Mouse (Mus musculus): Measurements from ENCODE around the gene Zfp9. TPM values are rescaled to one million over a fixed set of nuclear protein-coding genes. Genes with fewer than 3 reads are reported as not detected.

Gene Zfp9
- total and polyA plus RNA-seq, 2 experiments from 2014 or later: 2.9 to 6.4 TPM

DNA sequence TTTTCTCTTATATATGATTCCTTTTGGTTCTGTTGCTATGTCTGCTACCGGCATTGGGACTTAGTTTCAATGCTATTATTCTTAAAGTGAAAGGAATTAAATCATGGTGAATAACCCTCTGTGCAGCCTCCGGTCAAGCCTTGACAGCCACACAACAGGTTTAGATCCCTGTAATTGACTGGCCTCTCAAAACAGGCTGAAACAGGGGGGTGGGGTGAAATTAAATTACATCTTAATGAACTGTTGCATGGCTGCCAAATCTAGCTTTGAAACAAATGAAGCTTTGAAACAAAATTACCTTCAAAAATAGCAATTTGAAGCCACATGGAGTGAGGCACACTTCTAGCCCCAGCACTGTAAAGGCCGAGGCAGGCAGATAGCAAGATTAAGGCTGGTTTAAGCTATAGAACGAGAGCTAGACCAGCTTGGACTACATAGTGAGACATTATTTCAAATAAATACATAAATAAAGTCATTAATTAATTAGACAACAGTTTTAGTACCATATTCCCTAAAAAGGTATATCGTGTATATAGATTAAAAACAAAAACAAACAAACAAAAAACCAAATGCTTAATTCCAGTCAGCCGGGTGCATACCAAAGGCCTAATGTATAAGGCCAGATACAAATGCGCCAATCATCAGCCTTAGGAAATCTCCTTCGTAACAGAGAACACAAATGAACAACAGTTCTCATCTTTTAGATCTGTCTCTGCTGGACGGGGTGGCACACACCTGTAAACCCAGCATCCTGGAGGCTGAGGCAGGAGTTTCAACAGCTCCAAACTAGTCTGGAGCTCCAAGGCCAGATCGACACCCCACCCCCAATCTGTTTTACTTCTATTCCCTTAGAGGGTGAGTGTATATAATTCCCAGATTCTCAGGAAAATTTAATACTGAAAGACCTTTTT lies 990 bp downstream of the Zfp9 start:
- Histone ChIP-seq H3K27ac (ENCODE audit: low read depth) (peak overlapping the region; percentile 77), H3K9me3 (replicated peaks; ENCODE audit: control insufficient read depth, low read length) (no peaks in the 10 kb centered on the region), H3K4me2 (ENCODE audit: low read depth, low read length) (peak overlapping the region; percentile 67), H3K4me3 (ENCODE audit: low read depth, low read length) (peak overlapping the region; percentile 63), H3K36me3 (replicated peaks; ENCODE audit: control insufficient read depth, insufficient read depth, low read length) (peaks cover 4% of the 10 kb centered on the region; the same call in 1 of the 2 replicates), H3K9ac (replicated peaks; ENCODE audit: low read depth, low read length) (peak overlapping the region; percentile 64), H3K27me3 (ENCODE audit: control insufficient read depth, insufficient read depth, low read length) (no peaks in the 10 kb centered on the region), H3K4me1 (ENCODE audit: control insufficient read depth, insufficient read depth) (no peaks in the 10 kb centered on the region; the same call in 1 of the 2 replicates)
- DNase-seq (ENCODE audit: low spot score) (no peak), ATAC-seq (ENCODE audit: insufficient read depth, low read depth) (no peak)
- WGBS: 48% methylated on average over 10 of the region's 10 CpGs
- TF ChIP-seq CTCF (IDR thresholded peaks at IDR 0.05; ENCODE audit: low read depth): no peak
- TF ChIP-seq EP300 (IDR thresholded peaks at IDR 0.05; ENCODE audit: low read depth): no peak

DNA sequence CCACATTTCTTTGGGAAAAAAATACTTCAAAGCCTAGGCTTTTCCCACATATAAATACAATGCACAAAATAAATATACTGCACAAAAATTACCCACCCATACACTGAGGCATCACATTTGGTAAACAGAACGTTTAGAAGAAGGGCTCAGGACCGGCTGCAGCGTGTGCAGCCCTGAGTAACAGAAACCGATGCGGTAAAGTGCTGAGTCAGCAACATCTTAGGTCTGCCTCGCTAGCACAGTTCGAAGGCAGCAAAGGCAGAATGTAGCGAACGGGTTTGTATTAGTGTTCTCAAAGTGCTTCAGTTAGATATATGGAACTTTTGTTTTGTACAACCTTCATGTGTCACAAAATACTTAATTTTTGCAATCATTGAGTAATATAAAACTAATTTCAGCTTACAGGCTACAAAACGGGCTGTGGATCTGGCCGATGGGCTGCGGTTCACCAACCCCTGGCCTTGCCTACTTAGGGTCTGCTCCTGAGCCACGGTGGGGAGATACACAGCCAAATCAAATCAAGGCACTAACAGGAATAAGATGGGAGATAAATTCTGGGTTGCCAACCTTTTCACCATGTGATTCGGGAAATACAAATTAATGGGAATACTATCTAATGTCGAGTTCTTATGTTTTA lies 16.9 kb downstream of the Zfp9 start:
- H3K4me1 ChIP-seq (ENCODE audit: control insufficient read depth, insufficient read depth): no peaks in the 10 kb centered on the region
- ATAC-seq (ENCODE audit: insufficient read depth, low read depth) (no peak), DNase-seq (ENCODE audit: low spot score) (no peak)
- H3K4me2 ChIP-seq (ENCODE audit: low read depth, low read length): no peak overlapping the region
- H3K27ac ChIP-seq (ENCODE audit: low read depth): no peak overlapping the region
- TF ChIP-seq EP300 (IDR thresholded peaks at IDR 0.05; ENCODE audit: low read depth) (no peak), CTCF (IDR thresholded peaks at IDR 0.05; ENCODE audit: low read depth) (no peak)
- no peaks in the 10 kb centered on the region for H3K9me3 ChIP-seq (replicated peaks; ENCODE audit: control insufficient read depth, low read length)
- no peak overlapping the region for H3K9ac ChIP-seq (replicated peaks; ENCODE audit: low read depth, low read length)
- H3K36me3 ChIP-seq (replicated peaks; ENCODE audit: control insufficient read depth, insufficient read depth, low read length): peaks cover 34% of the 10 kb centered on the region
- no peak overlapping the region for H3K4me3 ChIP-seq (ENCODE audit: low read depth, low read length)
- 87% methylated on average over 15 of the region's 15 CpGs for WGBS
- H3K27me3 ChIP-seq (ENCODE audit: control insufficient read depth, insufficient read depth, low read length): no peaks in the 10 kb centered on the region

DNA sequence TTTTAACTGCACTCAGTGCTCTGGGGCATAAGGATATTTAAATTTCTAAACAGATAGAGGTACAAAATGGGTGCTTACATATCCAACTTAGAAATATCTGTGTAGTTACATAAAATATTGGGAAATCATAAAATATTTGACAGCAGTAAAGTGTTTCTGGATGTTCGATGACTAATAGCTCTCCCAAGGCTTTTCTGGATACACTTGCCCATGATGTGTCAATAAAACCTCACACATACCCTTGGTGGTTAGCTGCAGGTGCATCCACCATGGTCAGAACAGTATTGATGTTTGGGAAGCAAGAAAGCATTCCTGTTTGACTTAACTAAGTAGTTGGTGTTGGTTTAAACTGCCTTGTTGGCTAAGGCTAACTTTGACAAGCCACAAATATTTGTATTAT lies 21.4 kb downstream of the Zfp9 start:
- Histone ChIP-seq H3K27me3 (ENCODE audit: control insufficient read depth, insufficient read depth, low read length) (no peaks in the 10 kb centered on the region), H3K27ac (ENCODE audit: low read depth) (no peak overlapping the region), H3K9me3 (replicated peaks; ENCODE audit: control insufficient read depth, low read length) (no peaks in the 10 kb centered on the region), H3K4me2 (ENCODE audit: low read depth, low read length) (no peak overlapping the region), H3K4me3 (ENCODE audit: low read depth, low read length) (no peak overlapping the region), H3K36me3 (replicated peaks; ENCODE audit: control insufficient read depth, insufficient read depth, low read length) (peaks cover 4% of the 10 kb centered on the region; the same call in 1 of the 2 replicates), H3K4me1 (ENCODE audit: control insufficient read depth, insufficient read depth) (no peaks in the 10 kb centered on the region), H3K9ac (replicated peaks; ENCODE audit: low read depth, low read length) (no peak overlapping the region)
- ATAC-seq (ENCODE audit: insufficient read depth, low read depth) (no peak), DNase-seq (ENCODE audit: low spot score) (no peak)
- 83% methylated on average over 1 of the region's 1 CpGs for WGBS
- TF ChIP-seq EP300 (IDR thresholded peaks at IDR 0.05; ENCODE audit: low read depth) (no peak), CTCF (IDR thresholded peaks at IDR 0.05; ENCODE audit: low read depth) (no peak)

GRCm38 (mm10) chr6:118455042-118455631 lies 24.0 kb downstream of the Zfp9 start, which contains the start of gene Zfp248:
Zfp248 (minus strand) TSS chr6:118455528.
- WGBS: under 1% methylated on average over 43 of the region's 43 CpGs
- H3K36me3 ChIP-seq (replicated peaks; ENCODE audit: control insufficient read depth, insufficient read depth, low read length): no peaks in the 10 kb centered on the region

DNA sequence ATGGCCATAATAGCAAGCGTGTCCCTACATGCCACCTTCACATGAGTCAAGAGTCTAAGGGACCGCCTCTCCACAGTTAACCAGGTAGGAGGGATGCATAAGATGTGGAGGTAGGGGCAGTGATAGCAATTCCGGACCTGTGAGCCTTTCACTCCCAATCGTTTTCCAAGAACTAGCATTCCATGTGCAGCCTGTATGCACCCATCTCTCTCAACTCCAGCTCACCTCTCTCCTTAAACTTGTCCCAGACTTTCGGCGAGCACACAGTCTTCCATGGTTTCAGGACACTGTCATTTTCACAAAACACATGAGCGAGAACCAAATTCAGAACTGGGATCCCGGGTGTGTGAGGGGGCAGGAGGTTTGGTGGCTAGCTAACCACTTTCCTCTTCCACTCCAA lies 24.7 kb downstream of the Zfp9 start:
- Histone ChIP-seq H3K9me3 (replicated peaks; ENCODE audit: control insufficient read depth, low read length) (no peaks in the 10 kb centered on the region), H3K4me1 (ENCODE audit: control insufficient read depth, insufficient read depth) (no peaks in the 10 kb centered on the region), H3K4me3 (ENCODE audit: low read depth, low read length) (peak overlapping the region; percentile 78), H3K9ac (replicated peaks; ENCODE audit: low read depth, low read length) (peak overlapping the region; percentile 70), H3K4me2 (ENCODE audit: low read depth, low read length) (peak overlapping the region; percentile 91), H3K27ac (ENCODE audit: low read depth) (no peak overlapping the region), H3K36me3 (replicated peaks; ENCODE audit: control insufficient read depth, insufficient read depth, low read length) (no peaks in the 10 kb centered on the region), H3K27me3 (ENCODE audit: control insufficient read depth, insufficient read depth, low read length) (no peaks in the 10 kb centered on the region)
- no peak for TF ChIP-seq CTCF (IDR thresholded peaks at IDR 0.05; ENCODE audit: low read depth)
- TF ChIP-seq EP300 (IDR thresholded peaks at IDR 0.05; ENCODE audit: low read depth): no peak
- ATAC-seq (ENCODE audit: insufficient read depth, low read depth) (no peak), DNase-seq (ENCODE audit: low spot score) (no peak)
- 42% methylated on average over 8 of the region's 8 CpGs for WGBS

More at GRCm38 (mm10) chr6:118455042-118455631, 24.0 kb downstream of the Zfp9 start, which contains the start of gene Zfp248:
- Histone ChIP-seq H3K27me3 (ENCODE audit: control insufficient read depth, insufficient read depth, low read length) (no peaks in the 10 kb centered on the region), H3K4me3 (ENCODE audit: low read depth, low read length) (peak within 1 kb of the TSS; percentile 78), H3K9me3 (replicated peaks; ENCODE audit: control insufficient read depth, low read length) (no peaks in the 10 kb centered on the region), H3K4me1 (ENCODE audit: control insufficient read depth, insufficient read depth) (no peaks in the 10 kb centered on the region), H3K27ac (ENCODE audit: low read depth) (peak within 1 kb of the TSS; percentile 88), H3K9ac (replicated peaks; ENCODE audit: low read depth, low read length) (peak within 1 kb of the TSS; percentile 70), H3K4me2 (ENCODE audit: low read depth, low read length) (peak within 1 kb of the TSS; percentile 91)
- peak; percentile 80 for DNase-seq (ENCODE audit: low spot score)
- peak; percentile 53 for TF ChIP-seq CTCF (IDR thresholded peaks at IDR 0.05; ENCODE audit: low read depth)
- no peak for TF ChIP-seq EP300 (IDR thresholded peaks at IDR 0.05; ENCODE audit: low read depth)
- peak; percentile 92 for ATAC-seq (ENCODE audit: insufficient read depth, low read depth)
